Mouse (Mus musculus): ENCODE results near the gene Gm14418. TPM values are rescaled to one million over a fixed set of nuclear protein-coding genes. Genes with fewer than 3 reads are reported as not detected.

Gm14418 gene
- polyA plus RNA-seq (2012; rRNA removed), result 3.6 and 4.7 TPM in 2 replicates

DNA sequence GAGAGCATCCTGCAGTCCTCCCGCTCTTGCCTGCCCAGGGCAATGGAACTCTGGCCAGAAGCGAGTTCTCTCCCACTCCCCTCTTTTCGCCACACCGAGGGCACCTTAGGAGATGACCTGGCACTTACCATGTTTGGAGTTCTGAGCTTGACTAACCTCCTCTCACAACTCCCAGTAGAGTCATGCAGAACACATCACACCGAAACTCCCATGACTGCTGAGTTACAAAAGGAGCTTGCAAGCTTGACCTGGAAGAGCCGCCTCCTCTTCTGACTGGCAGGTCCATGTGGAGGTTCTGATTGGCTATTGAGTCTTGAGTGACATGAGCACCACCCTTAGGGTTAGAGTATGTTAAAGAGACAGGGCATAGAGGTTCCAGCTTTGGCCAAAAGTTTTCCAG lies at the start of gene Gm14418:
Gm14418 (minus strand) TSS at position 225 of the 400 bp plus-strand sequence.
- peak; percentile 18 for DNase-seq (ENCODE audit: low read depth)

Other genes starting within 250 kb of the Gm14418 start
- 27.7 and 30.4 TPM in 2 replicates for gene Gm14410, start 191.9 kb downstream of the Gm14418 start, polyA plus RNA-seq (2012; rRNA removed)
- gene Gm14409, start 131.3 kb downstream of the Gm14418 start, polyA plus RNA-seq (2012; rRNA removed), result not detected in 2 replicates
- 0.19 and 0.33 TPM in 2 replicates for gene Gm14412, start 74.0 kb downstream of the Gm14418 start, polyA plus RNA-seq (2012; rRNA removed)
- 8.6 and 8.8 TPM in 2 replicates for gene Zfp970, start 66.4 kb upstream of the Gm14418 start, polyA plus RNA-seq (2012; rRNA removed)
- 1.9 and 2.4 TPM in 2 replicates for gene Gm14403, start 99.9 kb upstream of the Gm14418 start, polyA plus RNA-seq (2012; rRNA removed)
- not detected in 2 replicates for gene Gm14406, start 179.9 kb upstream of the Gm14418 start, polyA plus RNA-seq (2012; rRNA removed)